Mouse (Mus musculus) intestine, postnatal 0 days (tissue): Measurements from ENCODE around the gene Kcnc1. TPM values are rescaled to one million over a fixed set of nuclear protein-coding genes. Genes with fewer than 3 reads are reported as not detected.
A peak's percentile ranks its signal among the peaks of the same experiment; 100 is the strongest.

ENCODE experiments used
- ATAC-seq: fragments of 200-750 bp; cut with Nextera tagmentation; 2 replicates; pipeline ENCODE4 v1.8.0; 2017; ENCODE audit warnings: mild to moderate bottlenecking, moderate TSS enrichment, moderate library complexity
- H3K27ac ChIP-seq: fragments of 300-500 bp; sonication (generic); 2 replicates; pipeline ENCODE4 v1.5.1; 2014; ENCODE audit warnings: mild to moderate bottlenecking, low read depth, low read length, moderate library complexity
- H3K27me3 ChIP-seq: fragments of 300-500 bp; sonication (generic); replicated peaks from 2 replicates; pipeline ENCODE4 v1.6.1; 2014; ENCODE audit warnings: low read length, mixed read lengths; ENCODE audit not compliant: control insufficient read depth, insufficient read depth
- H3K36me3 ChIP-seq: fragments of 300-500 bp; sonication (generic); 2 replicates; pipeline ENCODE4 v1.6.1; 2014; ENCODE audit warnings: mild to moderate bottlenecking, moderate library complexity; ENCODE audit not compliant: control insufficient read depth, insufficient read depth
- H3K4me1 ChIP-seq: fragments of 300-500 bp; sonication (generic); replicated peaks from 2 replicates; pipeline ENCODE4 v1.6.1; 2014; ENCODE audit warnings: antibody characterized with exemption, low read length, mixed read lengths; ENCODE audit not compliant: control insufficient read depth, insufficient read depth
- H3K4me2 ChIP-seq: fragments of 300-500 bp; sonication (generic); replicated peaks from 2 replicates; pipeline ENCODE4 v1.6.1; 2014; ENCODE audit warnings: low read depth, mild to moderate bottlenecking, moderate library complexity
- H3K4me3 ChIP-seq: fragments of 300-500 bp; sonication (generic); 2 replicates; pipeline ENCODE4 v1.5.1; 2014; ENCODE audit warnings: low read depth, low read length
- H3K9ac ChIP-seq: fragments of 300-500 bp; sonication (generic); 2 replicates; pipeline ENCODE4 v1.6.1; 2014; ENCODE audit warnings: mild to moderate bottlenecking, low read depth, low read length
- H3K9me3 ChIP-seq: fragments of 300-500 bp; sonication (generic); 2 replicates; pipeline ENCODE4 v1.6.1; 2016; ENCODE audit warnings: mixed run types; ENCODE audit not compliant: control insufficient read depth
- CTCF ChIP-seq: sonication (generic); IDR thresholded peaks from 2 replicates; pipeline ENCODE4 v1.5.1; 2016; ENCODE audit warnings: low read depth, mild to moderate bottlenecking, control low read depth, antibody characterized with exemption, moderate library complexity
- WGBS: fragments of 180-500 bp; shearing (Covaris S2); extraction: QIAGEN DNeasy Blood & Tissue Kit; methylation state at CpG from one replicate; pipeline ENCODE4 v1.1.7; 2014; 5-methylcytosine and 5-hydroxymethylcytosine counted together
- polyA plus RNA-seq: library from polyadenylated mRNA; unstranded; fragments of >200 nt; fragmentation: Nextera tagmentation; extraction: Ambion mirVana; gene quantifications from 2 replicates; pipeline ENCODE4 v1.2.1, GENCODE M21; 2015

Kcnc1 gene
- polyA plus RNA-seq, 1 experiment from 2014 or later = 0.39 TPM

DNA sequence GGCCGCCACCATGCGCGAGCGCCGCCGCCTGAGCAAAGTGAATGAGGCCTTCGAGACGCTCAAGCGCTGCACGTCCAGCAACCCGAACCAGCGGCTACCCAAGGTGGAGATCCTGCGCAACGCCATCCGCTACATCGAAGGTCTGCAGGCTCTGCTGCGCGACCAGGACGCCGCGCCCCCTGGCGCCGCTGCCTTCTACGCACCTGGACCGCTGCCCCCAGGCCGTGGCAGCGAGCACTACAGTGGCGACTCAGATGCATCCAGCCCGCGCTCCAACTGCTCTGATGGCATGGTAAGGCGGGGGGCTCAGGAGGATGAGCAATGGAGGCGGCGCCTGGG, 19.3 kb upstream of the Kcnc1 start:
- peaks cover 51% of the 10 kb centered on the region for H3K27me3 ChIP-seq
- no peaks in the 10 kb centered on the region for H3K9me3 ChIP-seq
- H3K4me2 ChIP-seq = no peak overlapping the region
- H3K27ac ChIP-seq = no peak overlapping the region
- H3K4me1 ChIP-seq = no peaks in the 10 kb centered on the region
- no peak overlapping the region for H3K9ac ChIP-seq
- ATAC-seq = no peak
- peak; percentile 64 for TF ChIP-seq CTCF
- WGBS = 1% methylated on average over 32 of the region's 33 CpGs
- no peaks in the 10 kb centered on the region for H3K36me3 ChIP-seq
- no peak overlapping the region for H3K4me3 ChIP-seq

DNA sequence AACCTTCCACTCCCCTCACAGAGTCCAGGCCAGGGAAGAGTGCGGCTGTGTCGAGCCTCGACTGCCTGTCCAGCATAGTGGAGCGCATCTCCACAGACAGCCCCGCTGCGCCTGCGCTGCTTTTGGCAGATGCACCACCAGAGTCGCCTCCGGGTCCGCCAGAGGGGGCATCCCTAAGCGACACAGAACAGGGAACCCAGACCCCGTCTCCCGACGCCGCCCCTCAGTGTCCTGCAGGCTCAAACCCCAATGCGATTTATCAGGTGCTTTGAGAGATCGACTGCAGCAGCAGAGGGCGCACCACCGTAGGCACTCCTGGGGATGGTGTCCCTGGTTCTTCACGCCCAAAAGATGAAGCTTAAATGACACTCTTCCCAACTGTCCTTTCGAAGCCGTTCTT, 18.2 kb upstream of the Kcnc1 start:
- TF ChIP-seq CTCF = peak; percentile 56
- Histone ChIP-seq H3K4me2 (no peak overlapping the region), H3K9ac (no peak overlapping the region), H3K9me3 (no peaks in the 10 kb centered on the region), H3K27ac (no peak overlapping the region), H3K36me3 (no peaks in the 10 kb centered on the region), H3K4me3 (no peak overlapping the region), H3K27me3 (peaks cover 51% of the 10 kb centered on the region), H3K4me1 (no peaks in the 10 kb centered on the region)
- 4% methylated on average over 22 of the region's 22 CpGs for WGBS
- no peak for ATAC-seq

DNA sequence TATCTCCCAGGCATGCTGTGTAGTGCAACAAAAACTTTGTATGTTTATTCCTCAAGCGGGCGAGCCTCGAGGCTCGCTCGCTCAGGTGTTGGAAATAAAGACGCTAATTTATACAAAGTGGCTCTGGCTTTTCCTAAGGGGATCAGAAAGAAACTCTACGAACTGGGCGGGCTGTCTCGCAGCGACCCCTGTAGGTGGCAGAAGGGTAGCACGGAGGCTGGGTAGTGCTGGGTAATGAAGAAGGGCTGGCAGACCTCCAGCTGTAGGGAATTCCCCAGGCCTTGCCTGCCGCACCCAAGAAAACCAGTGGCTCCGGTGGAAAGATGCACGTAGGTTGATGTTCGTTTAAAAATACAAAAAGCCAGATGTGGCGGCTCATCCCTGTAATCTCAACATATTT, 17.3 kb upstream of the Kcnc1 start:
- H3K9me3 ChIP-seq = no peaks in the 10 kb centered on the region
- H3K4me3 ChIP-seq = no peak overlapping the region
- 12% methylated on average over 16 of the region's 16 CpGs for WGBS
- no peak for ATAC-seq
- peaks cover 48% of the 10 kb centered on the region for H3K27me3 ChIP-seq
- TF ChIP-seq CTCF = peak; percentile 72
- no peak overlapping the region for H3K9ac ChIP-seq
- no peak overlapping the region for H3K27ac ChIP-seq
- no peak overlapping the region for H3K4me2 ChIP-seq
- no peaks in the 10 kb centered on the region for H3K36me3 ChIP-seq
- no peaks in the 10 kb centered on the region for H3K4me1 ChIP-seq

DNA sequence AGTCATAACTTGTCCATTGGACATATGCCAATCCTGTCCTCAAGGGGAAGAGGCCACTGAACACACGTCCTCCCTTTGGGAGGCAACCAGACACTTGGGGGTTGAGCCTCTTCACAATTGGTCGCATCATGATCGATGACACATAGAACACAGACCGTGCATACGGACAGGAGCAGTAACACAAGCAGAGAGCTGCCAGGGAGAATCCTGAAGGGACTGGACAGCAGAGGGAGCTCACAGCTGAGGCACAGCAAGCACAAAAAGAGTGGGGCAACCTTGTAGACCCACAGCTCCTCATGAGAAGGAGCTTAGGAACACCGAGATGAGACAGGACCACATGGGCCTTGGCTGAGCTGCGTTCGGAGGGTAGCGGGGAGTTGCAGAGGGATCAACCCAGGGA, 15.7 kb upstream of the Kcnc1 start:
- peaks cover 38% of the 10 kb centered on the region for H3K27me3 ChIP-seq
- no peak overlapping the region for H3K4me3 ChIP-seq
- TF ChIP-seq CTCF = peak; percentile 45
- no peak overlapping the region for H3K4me2 ChIP-seq
- no peak for ATAC-seq
- H3K27ac ChIP-seq = no peak overlapping the region
- H3K9ac ChIP-seq = no peak overlapping the region
- H3K4me1 ChIP-seq = no peaks in the 10 kb centered on the region
- 65% methylated on average over 9 of the region's 9 CpGs for WGBS
- H3K36me3 ChIP-seq = no peaks in the 10 kb centered on the region
- H3K9me3 ChIP-seq = no peaks in the 10 kb centered on the region

DNA sequence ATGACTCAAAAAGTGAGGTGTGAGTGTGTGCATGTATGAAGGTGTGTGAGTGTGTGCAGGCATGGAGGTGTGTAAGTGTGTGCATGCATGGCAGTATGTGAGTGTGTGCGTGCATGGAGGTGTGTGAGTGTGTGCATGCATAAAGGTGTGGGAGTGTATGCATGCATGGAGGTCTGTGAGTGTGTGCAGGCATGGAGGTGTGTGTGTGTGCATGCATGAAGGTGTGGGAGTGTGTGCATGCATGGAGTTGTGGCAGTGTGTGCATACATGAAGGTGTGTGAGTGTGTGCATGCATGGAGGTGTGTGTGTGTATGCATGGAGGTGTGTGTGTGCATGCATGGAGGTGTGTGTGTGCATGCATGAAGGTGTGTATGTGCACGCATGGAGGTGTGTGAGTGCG, 8.9 kb upstream of the Kcnc1 start:
- H3K27ac ChIP-seq = no peak overlapping the region
- no peaks in the 10 kb centered on the region for H3K27me3 ChIP-seq
- WGBS = 82% methylated on average over 3 of the region's 3 CpGs
- no peak overlapping the region for H3K9ac ChIP-seq
- H3K9me3 ChIP-seq = no peaks in the 10 kb centered on the region
- no peaks in the 10 kb centered on the region for H3K36me3 ChIP-seq
- H3K4me3 ChIP-seq = no peak overlapping the region
- H3K4me1 ChIP-seq = no peaks in the 10 kb centered on the region
- ATAC-seq = no peak
- no peak for TF ChIP-seq CTCF
- no peak overlapping the region for H3K4me2 ChIP-seq

DNA sequence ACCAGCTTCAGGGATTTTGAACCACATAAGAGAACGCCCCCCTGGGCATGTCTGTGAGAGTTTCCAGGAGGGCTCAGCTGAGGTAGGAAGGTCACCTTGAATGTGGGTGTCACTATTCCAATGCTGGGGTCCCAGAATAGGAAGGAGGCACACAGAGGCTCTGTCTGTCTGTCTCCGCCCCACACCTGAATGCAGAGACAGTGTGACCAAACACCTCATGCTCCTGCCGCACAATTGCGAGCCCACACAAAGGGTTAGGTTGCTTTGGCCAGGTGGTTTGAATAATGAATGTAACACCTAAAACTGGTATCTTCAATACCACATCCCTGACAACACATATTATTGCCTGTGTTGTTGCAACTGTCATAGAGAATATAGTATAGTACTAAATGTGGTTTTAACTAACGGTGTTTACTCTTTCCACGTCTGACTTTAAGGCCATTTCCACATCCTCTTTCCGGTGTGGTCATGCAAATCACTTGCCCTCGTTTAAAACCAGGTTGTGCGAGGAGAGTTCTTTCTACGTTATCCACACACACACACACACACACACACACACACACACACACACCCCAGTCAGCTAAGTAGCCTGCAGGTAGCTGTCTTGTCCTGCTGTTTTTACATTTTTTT, 6.7 kb upstream of the Kcnc1 start:
- Histone ChIP-seq H3K9me3 (no peaks in the 10 kb centered on the region), H3K27ac (no peak overlapping the region), H3K36me3 (no peaks in the 10 kb centered on the region), H3K4me3 (no peak overlapping the region), H3K27me3 (peaks cover 14% of the 10 kb centered on the region), H3K4me2 (no peak overlapping the region), H3K9ac (no peak overlapping the region), H3K4me1 (no peaks in the 10 kb centered on the region)
- 70% methylated on average over 10 of the region's 10 CpGs for WGBS
- no peak for ATAC-seq
- no peak for TF ChIP-seq CTCF

DNA sequence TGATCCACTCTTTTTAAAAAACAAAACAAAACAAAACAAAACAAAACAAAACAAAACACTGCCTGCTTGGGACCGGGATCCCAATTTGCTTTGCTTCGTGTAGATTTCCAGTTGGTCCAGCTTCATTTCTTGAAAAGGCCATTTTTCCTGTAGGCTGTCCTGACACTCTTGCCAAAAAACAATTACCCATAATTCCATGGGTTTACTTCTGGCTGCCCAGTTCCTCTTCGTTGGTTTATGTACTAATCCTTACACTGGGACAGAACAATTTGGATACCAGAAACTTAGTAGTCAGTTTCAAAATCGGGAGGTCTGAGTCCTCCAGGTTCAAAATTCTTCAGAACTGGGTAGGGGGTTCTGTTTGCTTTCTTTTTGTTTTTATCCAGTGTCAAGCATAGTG, 6.1 kb upstream of the Kcnc1 start:
- ATAC-seq = no peak
- no peaks in the 10 kb centered on the region for H3K9me3 ChIP-seq
- H3K27ac ChIP-seq = no peak overlapping the region
- H3K9ac ChIP-seq = no peak overlapping the region
- H3K4me3 ChIP-seq = no peak overlapping the region
- H3K27me3 ChIP-seq = peaks cover 20% of the 10 kb centered on the region
- 64% methylated on average over 4 of the region's 4 CpGs for WGBS
- H3K4me1 ChIP-seq = no peaks in the 10 kb centered on the region
- no peak overlapping the region for H3K4me2 ChIP-seq
- H3K36me3 ChIP-seq = no peaks in the 10 kb centered on the region
- no peak for TF ChIP-seq CTCF
